ENCODE assay signal across 9 mouse cellular contexts in genomic region chr7:117896528-117896927, GRCm38 (mm10).
DNase-seq lines count a peak whose midpoint lies in the region; TF ChIP-seq lines count a peak whose summit lies in the region.
"Had no signal": no experiment of that assay in that cellular context is flagged by ENCODE, and none has a peak within 500 bp of the region (broad histone marks: within the 10 kb centered on the region; RNA-seq: fewer than 3 reads in every experiment).

No protein-coding gene starts in this region.

- peak; percentile 41 to 43 for DNase-seq in heart, postnatal 10 days
- DNase-seq in heart, adult 8-10 months (ENCODE audit: low spot score) = no peak
- DNase-seq in right cerebral cortex, postnatal 4 days = peak; percentile 37
- no peak for DNase-seq in right cerebral cortex, adult 18-20 months
- DNase-seq in brain, embryonic 14.5 days (ENCODE audit: low read depth) = peak; percentile 65
- DNase-seq in ovary, postnatal 36 days (ENCODE audit: low spot score) = peak; percentile 70
- no peak for DNase-seq in gastrocnemius, postnatal 36 days
- DNase-seq in left cerebral cortex, adult 9 months (ENCODE audit: low spot score in 2 of 2) = no peak
- DNase-seq: gastrocnemius, postnatal 10 days had no signal

- no peak for TF ChIP-seq CTCF in brain, embryonic 14.5 days (IDR thresholded peaks at IDR 0.05; ENCODE audit: borderline replicate concordance, extremely low read depth, insufficient read depth, insufficient read length)

- intact Hi-C loops in heart, postnatal 10 days (cut with DNase I) = no loop called here
- intact Hi-C loops in gastrocnemius, postnatal 36 days (cut with DNase I) = no loop called here

- TF ChIP-seq POLR2A in brain, embryonic 14.5 days (IDR thresholded peaks at IDR 0.05; ENCODE audit: borderline replicate concordance, extremely low read depth, insufficient read depth, insufficient read length, poor library complexity, severe bottlenecking) = no peak

Comparison
In these comparisons a context has a peak if more than half of its experiments do, and no peak if none do; other contexts are left out.
1. DNase-seq: peak in heart, postnatal 10 days (2 of 2), right cerebral cortex, postnatal 4 days (single experiment), brain, embryonic 14.5 days (single experiment) and ovary, postnatal 36 days (single experiment); none in heart, adult 8-10 months (single experiment), right cerebral cortex, adult 18-20 months (single experiment), gastrocnemius, postnatal 36 days (0 of 2) and left cerebral cortex, adult 9 months (0 of 2).